ENCODE assay signal across 16 mouse cellular contexts in genomic region chr13:64429328-64429727, GRCm38 (mm10). TPM values are rescaled to one million over a fixed set of nuclear protein-coding genes. Genes with fewer than 3 reads are reported as not detected.
DNase-seq lines count a peak whose midpoint lies in the region; ATAC-seq and TF ChIP-seq lines count a peak whose summit lies in the region.
"Had no signal": no experiment of that assay in that cellular context is flagged by ENCODE, and none has a peak within 500 bp of the region (broad histone marks: within the 10 kb centered on the region; RNA-seq: fewer than 3 reads in every experiment).

No protein-coding gene starts in this region.

- intact Hi-C loops in heart, adult 2 months (cut with DNase I) = no loop called here

- H3K27me3 ChIP-seq in heart, adult 2 months (ENCODE audit: control insufficient read depth, insufficient read depth, low read length) = no peaks in the 10 kb centered on the region
- no peaks in the 10 kb centered on the region for H3K27me3 ChIP-seq in lung, embryonic 14.5 days (ENCODE audit: insufficient read depth, low read length)
- no peaks in the 10 kb centered on the region for H3K27me3 ChIP-seq in E14TG2a.4 (ENCODE audit: insufficient read depth, low read length)
- H3K27me3 ChIP-seq: embryonic facial prominence, embryonic 13.5 days; forebrain, embryonic 15.5 days; lung, embryonic 15.5 days; midbrain, embryonic 12.5 days; neural tube, embryonic 15.5 days had no signal

- H3K36me3 ChIP-seq in heart, adult 2 months (ENCODE audit: control insufficient read depth, insufficient read depth, low read length) = no peaks in the 10 kb centered on the region; the same call in 1 of the 2 replicates
- no peaks in the 10 kb centered on the region for H3K36me3 ChIP-seq in lung, embryonic 14.5 days (ENCODE audit: insufficient read depth)
- no peaks in the 10 kb centered on the region for H3K36me3 ChIP-seq in E14TG2a.4 (ENCODE audit: insufficient read depth, low read length)
- H3K36me3 ChIP-seq: embryonic facial prominence, embryonic 13.5 days; forebrain, embryonic 15.5 days; lung, embryonic 15.5 days; midbrain, embryonic 12.5 days; neural tube, embryonic 15.5 days had no signal

- TF ChIP-seq CTCF in heart, adult 2 months (IDR thresholded peaks at IDR 0.05) = peak; percentile 63
- peak; percentile 51 for TF ChIP-seq CTCF in lung, embryonic 14.5 days (IDR thresholded peaks at IDR 0.05; ENCODE audit: low read depth)
- TF ChIP-seq CTCF in lung, adult 2 months (IDR thresholded peaks at IDR 0.05; ENCODE audit: insufficient read depth, low read length) = no peak
- TF ChIP-seq CTCF in E14TG2a.4 (conservative IDR thresholded peaks at IDR 0.05; ENCODE audit: low read length) = peak; percentile 25; the same call in 1 of the 2 replicates
- peak; percentile 36 for TF ChIP-seq CTCF in cortical plate, adult 2 months (IDR thresholded peaks at IDR 0.05; ENCODE audit: extremely low read depth, insufficient read depth, low read length)

- TF ChIP-seq EP300 in heart, adult 2 months (IDR thresholded peaks at IDR 0.05; ENCODE audit: insufficient read depth, low read depth, low read length) = no peak

- no peak for ATAC-seq in lung, embryonic 14.5 days (ENCODE audit: insufficient read depth)
- ATAC-seq: forebrain, embryonic 15.5 days had no signal

- peaks cover 1% of the 10 kb centered on the region; the same call in 1 of the 2 replicates for H3K4me1 ChIP-seq in heart, adult 2 months (ENCODE audit: control insufficient read depth, insufficient read depth, low read length)
- peaks cover 4% of the 10 kb centered on the region; the same call in 1 of the 2 replicates for H3K4me1 ChIP-seq in lung, embryonic 14.5 days (ENCODE audit: insufficient read depth)
- H3K4me1 ChIP-seq in lung, adult 2 months (ENCODE audit: control insufficient read depth, insufficient read depth, low read length) = peaks cover 6% of the 10 kb centered on the region; the same call in 1 of the 2 replicates
- peaks cover 16% of the 10 kb centered on the region for H3K4me1 ChIP-seq in E14TG2a.4 (replicated peaks; ENCODE audit: low read depth, low read length)
- H3K4me1 ChIP-seq in cortical plate, adult 2 months (ENCODE audit: control insufficient read depth, insufficient read depth, low read length) = no peaks in the 10 kb centered on the region

- WGBS in heart, adult 2 months = 15% methylated on average over 1 of the region's 1 CpGs
- WGBS in lung, embryonic 14.5 days = 4% methylated on average over 1 of the region's 1 CpGs
- 15% methylated on average over 1 of the region's 1 CpGs for WGBS in lung, adult 2 months

- H3K79me2 ChIP-seq in heart, adult 2 months (replicated peaks; ENCODE audit: control insufficient read depth, insufficient read depth, low read length) = no peaks in the 10 kb centered on the region

- DNase-seq in heart, adult 2 months = no peak
- DNase-seq in heart, adult 8-10 months (ENCODE audit: low spot score) = no peak
- DNase-seq in lung, embryonic 14.5 days = no peak
- no peak for DNase-seq in lung, adult 2 months
- DNase-seq in urinary bladder, postnatal 36 days (ENCODE audit: low spot score in 2 of 2) = no peak
- DNase-seq in spleen, adult 18-20 months = no peak
- DNase-seq: adrenal gland, postnatal 10 days; cerebellum, adult 11 months; heart, adult 18-20 months had no signal

- no peak overlapping the region for H3K4me2 ChIP-seq in lung, embryonic 14.5 days
- H3K4me2 ChIP-seq: embryonic facial prominence, embryonic 13.5 days; forebrain, embryonic 15.5 days; lung, embryonic 15.5 days; midbrain, embryonic 12.5 days; neural tube, embryonic 15.5 days had no signal

- H3K4me3 ChIP-seq in heart, adult 2 months = no peak overlapping the region
- no peak overlapping the region for H3K4me3 ChIP-seq in lung, embryonic 14.5 days (ENCODE audit: low read depth, low read length)
- no peak overlapping the region for H3K4me3 ChIP-seq in lung, adult 2 months (replicated peaks; ENCODE audit: extremely low read depth, low read depth, low read length)
- H3K4me3 ChIP-seq in E14TG2a.4 (replicated peaks; ENCODE audit: low read length) = no peak overlapping the region
- no peak overlapping the region for H3K4me3 ChIP-seq in cortical plate, adult 2 months (ENCODE audit: insufficient read depth, low read length)
- H3K4me3 ChIP-seq: embryonic facial prominence, embryonic 13.5 days; forebrain, embryonic 15.5 days; lung, embryonic 15.5 days; midbrain, embryonic 12.5 days; neural tube, embryonic 15.5 days had no signal

- H3K9ac ChIP-seq in heart, adult 2 months (ENCODE audit: low read depth, low read length) = no peak overlapping the region
- H3K9ac ChIP-seq in lung, embryonic 14.5 days = no peak overlapping the region
- H3K9ac ChIP-seq: embryonic facial prominence, embryonic 13.5 days; forebrain, embryonic 15.5 days; lung, embryonic 15.5 days; midbrain, embryonic 12.5 days; neural tube, embryonic 15.5 days had no signal

- H3K9me3 ChIP-seq in lung, embryonic 14.5 days (ENCODE audit: low read depth, low read length) = no peaks in the 10 kb centered on the region
- no peaks in the 10 kb centered on the region for H3K9me3 ChIP-seq in E14TG2a.4 (ENCODE audit: low read length)
- H3K9me3 ChIP-seq: embryonic facial prominence, embryonic 13.5 days; forebrain, embryonic 15.5 days; lung, embryonic 15.5 days; midbrain, embryonic 12.5 days; neural tube, embryonic 15.5 days had no signal

- no peak overlapping the region for H3K27ac ChIP-seq in heart, adult 2 months
- H3K27ac ChIP-seq in lung, embryonic 14.5 days (ENCODE audit: low read depth) = no peak overlapping the region
- H3K27ac ChIP-seq in cortical plate, adult 2 months (ENCODE audit: insufficient read depth, low read length) = no peak overlapping the region
- H3K27ac ChIP-seq: embryonic facial prominence, embryonic 13.5 days; forebrain, embryonic 15.5 days; lung, embryonic 15.5 days; midbrain, embryonic 12.5 days; neural tube, embryonic 15.5 days had no signal

- no peak for TF ChIP-seq POLR2A in heart, adult 2 months (IDR thresholded peaks at IDR 0.05; ENCODE audit: insufficient read depth, low read depth, low read length)
- TF ChIP-seq POLR2A in lung, adult 2 months (IDR thresholded peaks at IDR 0.05; ENCODE audit: borderline replicate concordance, extremely low read depth, low read depth, low read length) = no peak
- no peak for TF ChIP-seq POLR2A in cortical plate, adult 2 months (IDR thresholded peaks at IDR 0.05; ENCODE audit: extremely low read depth, insufficient read depth, low read length)

RNA-seq across cellular contexts. Expression of gene Cdk20, which starts 2.8 kb away (rescaled TPM):
- 1 to 10 TPM; 2.5 to 2.9 TPM for total RNA-seq in heart, adult 2 months (2021)
- 6.2 and 7.4 TPM in 2 replicates for polyA plus RNA-seq in heart, adult 2 months (2012; rRNA removed)
- 1 to 10 TPM; 2.6 to 3.9 (median 2.8) TPM for total RNA-seq in heart, adult 8-10 months (2022)
- 8.1 and 10.5 TPM in 2 replicates for polyA plus RNA-seq in lung, embryonic 14.5 days (2014; fragmentation: Nextera tagmentation; extraction: Ambion mirVana)
- polyA plus RNA-seq in lung, adult 2 months (2012; rRNA removed) = 17.0 and 20.1 TPM in 2 replicates
- polyA plus RNA-seq in cortical plate, adult 2 months (2012; rRNA removed) = 13.1 and 13.5 TPM in 2 replicates

RNA-seq across cellular contexts. Expression of gene Ctsl, which starts 58.6 kb away (rescaled TPM):
- 100 to 1,000 TPM; 221 to 288 TPM for total RNA-seq in heart, adult 2 months (2021)
- polyA plus RNA-seq in heart, adult 2 months (2012; rRNA removed) = 90.0 and 166 TPM in 2 replicates
- total RNA-seq in heart, adult 8-10 months (2022) = 100 to 1,000 TPM; 187 to 292 (median 203) TPM
- polyA plus RNA-seq in lung, embryonic 14.5 days (2014; fragmentation: Nextera tagmentation; extraction: Ambion mirVana) = 130 and 141 TPM in 2 replicates
- polyA plus RNA-seq in lung, adult 2 months (2012; rRNA removed) = 62.8 and 98.1 TPM in 2 replicates
- polyA plus RNA-seq in cortical plate, adult 2 months (2012; rRNA removed) = 121 and 125 TPM in 2 replicates
